Mouse (Mus musculus): ENCODE results near the gene Brca2.

Brca2 gene

GRCm38 (mm10) chr5:150598202-150599119 lies 76.0 kb downstream of the Brca2 start:
- DNase-seq (ENCODE audit: low spot score in 2 of 2) = no peak

GRCm38 (mm10) chr5:150599301-150600294 lies 77.2 kb downstream of the Brca2 start:
- no peak for DNase-seq (ENCODE audit: low spot score in 2 of 2)

GRCm38 (mm10) chr5:150600554-150601440 lies 78.4 kb downstream of the Brca2 start:
- DNase-seq (ENCODE audit: low spot score in 2 of 2) = no peak

- DNase-seq (ENCODE audit: low spot score in 2 of 2) = no peak
These were observed 79.2 kb downstream of the Brca2 start for GRCm38 (mm10) chr5:150601441-150602230.

- no peak for DNase-seq (ENCODE audit: low spot score in 2 of 2)
These were observed 83.7 kb downstream of the Brca2 start for GRCm38 (mm10) chr5:150606131-150606530.

- DNase-seq (ENCODE audit: low spot score in 2 of 2) = no peak
These were observed 85.2 kb downstream of the Brca2 start for GRCm38 (mm10) chr5:150607631-150608030.

- DNase-seq (ENCODE audit: low spot score in 2 of 2) = no peak
These were observed 88.7 kb downstream of the Brca2 start for GRCm38 (mm10) chr5:150611136-150611535.

- no peak for DNase-seq (ENCODE audit: low spot score in 2 of 2)
These were observed 89.3 kb downstream of the Brca2 start for GRCm38 (mm10) chr5:150611697-150612096.

GRCm38 (mm10) chr5:150614054-150614453 lies 91.6 kb downstream of the Brca2 start:
- no peak for DNase-seq (ENCODE audit: low spot score in 2 of 2)

GRCm38 (mm10) chr5:150616216-150616615 lies 93.8 kb downstream of the Brca2 start:
- no peak for DNase-seq (ENCODE audit: low spot score in 2 of 2)

- peak in 1 of 2 experiments; percentile 38 for DNase-seq (ENCODE audit: low spot score in 2 of 2)
These were observed 94.3 kb downstream of the Brca2 start for GRCm38 (mm10) chr5:150616731-150617130.

- DNase-seq (ENCODE audit: low spot score in 2 of 2) = no peak
These were observed 96.3 kb downstream of the Brca2 start for GRCm38 (mm10) chr5:150618599-150619355.

Measured in spleen, postnatal 4 days (tissue).